Mouse (Mus musculus): ENCODE data around the gene Zfp523. TPM values are rescaled to one million over a fixed set of nuclear protein-coding genes. Genes with fewer than 3 reads are reported as not detected.

Gene Zfp523
- total RNA-seq (2022) = 10 to 100 TPM; 39.2 to 62.8 (median 49.0) TPM

- peak; percentile 82 for DNase-seq
These were observed at the start of gene Zfp523 for GRCm38 (mm10) chr17:28176775-28177539. TSS of gene Zfp523 (plus strand) at chr17:28177129.

GRCm38 (mm10) chr17:28129796-28130195, 47.1 kb upstream of the Zfp523 start:
- DNase-seq = no peak

- DNase-seq = no peak
These were observed 46.4 kb upstream of the Zfp523 start for GRCm38 (mm10) chr17:28130391-28131125.

- no peak for DNase-seq
These were observed 45.8 kb upstream of the Zfp523 start for GRCm38 (mm10) chr17:28131156-28131555.

- DNase-seq = no peak
These were observed 43.7 kb upstream of the Zfp523 start for GRCm38 (mm10) chr17:28133193-28133592.

GRCm38 (mm10) chr17:28135496-28135895, 41.4 kb upstream of the Zfp523 start:
- DNase-seq = peak; percentile 68

- DNase-seq = peak; percentile 59
These were observed 40.7 kb upstream of the Zfp523 start for GRCm38 (mm10) chr17:28136266-28136665.

GRCm38 (mm10) chr17:28138013-28138412, 38.9 kb upstream of the Zfp523 start:
- DNase-seq = no peak

- DNase-seq = no peak
These were observed 38.2 kb upstream of the Zfp523 start for GRCm38 (mm10) chr17:28138685-28139084.

GRCm38 (mm10) chr17:28140431-28141204, 36.3 kb upstream of the Zfp523 start:
- no peak for DNase-seq

GRCm38 (mm10) chr17:28141205-28141650, 35.7 kb upstream of the Zfp523 start:
- DNase-seq = no peak

- DNase-seq = no peak
These were observed 34.9 kb upstream of the Zfp523 start, which contains the start of gene Scube3 for GRCm38 (mm10) chr17:28141771-28142699. TSS of gene Scube3 (plus strand) at chr17:28142141.

- no peak for DNase-seq
These were observed 34.0 kb upstream of the Zfp523 start for GRCm38 (mm10) chr17:28142700-28143610.

GRCm38 (mm10) chr17:28143751-28144150, 33.2 kb upstream of the Zfp523 start:
- no peak for DNase-seq

- DNase-seq = no peak
These were observed 32.7 kb upstream of the Zfp523 start for GRCm38 (mm10) chr17:28144241-28144640.

GRCm38 (mm10) chr17:28148288-28148687, 28.6 kb upstream of the Zfp523 start:
- DNase-seq = no peak

GRCm38 (mm10) chr17:28149734-28150133, 27.2 kb upstream of the Zfp523 start:
- DNase-seq = no peak

- DNase-seq = no peak
These were observed 26.5 kb upstream of the Zfp523 start for GRCm38 (mm10) chr17:28150456-28150855.

GRCm38 (mm10) chr17:28153095-28153494, 23.8 kb upstream of the Zfp523 start:
- DNase-seq = no peak

GRCm38 (mm10) chr17:28154970-28155369, 22.0 kb upstream of the Zfp523 start:
- no peak for DNase-seq

GRCm38 (mm10) chr17:28160361-28160760, 16.6 kb upstream of the Zfp523 start:
- DNase-seq = no peak

Data from adrenal gland, adult 8-10 months (tissue).